Mouse (Mus musculus): ENCODE data around the gene Rab17. TPM values are rescaled to one million over a fixed set of nuclear protein-coding genes. Genes with fewer than 3 reads are reported as not detected.

Gene Rab17
- total and polyA plus RNA-seq, 3 experiments, result not detected

- Histone ChIP-seq H3K9me3 (replicated peaks; ENCODE audit: insufficient read depth, low read length) (no peaks in the 10 kb centered on the region), H3K36me3 (ENCODE audit: control insufficient read depth in 1 of 2, insufficient read depth in 2 of 2, low read length in 2 of 2) (no peaks in the 10 kb centered on the region), H3K79me2 (ENCODE audit: control insufficient read depth, insufficient read depth, low read length, poor library complexity) (no peaks in the 10 kb centered on the region), H3K4me3 (ENCODE audit: control insufficient read depth in 1 of 2, insufficient read depth in 1 of 2, low read depth in 2 of 2, low read length in 2 of 2) (no peak overlapping the region), H3K9ac (ENCODE audit: control insufficient read depth, low read depth, low read length, poor library complexity, severe bottlenecking) (no peak overlapping the region), H3K27ac (ENCODE audit: control insufficient read depth, low read depth, low read length) (no peak overlapping the region), H3K4me1 (ENCODE audit: control insufficient read depth in 1 of 2, insufficient read depth in 2 of 2, low read length in 2 of 2) (no peaks in the 10 kb centered on the region), H3K27me3 (ENCODE audit: control insufficient read depth in 1 of 2, insufficient read depth in 2 of 2, low read length in 2 of 2) (no peaks in the 10 kb centered on the region)
- TF ChIP-seq KAT2A (conservative IDR thresholded peaks at IDR 0.05; ENCODE audit: low read depth, low read length) (no peak), RCOR1 (IDR thresholded peaks at IDR 0.05; ENCODE audit: low read depth, low read length) (no peak), EP300 (IDR thresholded peaks at IDR 0.05; ENCODE audit: low read depth in 1 of 2, low read length in 2 of 2) (no peak), MYC (IDR thresholded peaks at IDR 0.05; ENCODE audit: low read depth, low read length) (no peak), NELFE (IDR thresholded peaks at IDR 0.05; ENCODE audit: low read depth, low read length) (no peak), GABPA (IDR thresholded peaks at IDR 0.05; ENCODE audit: low read depth, low read length) (no peak), USF2 (IDR thresholded peaks at IDR 0.05; ENCODE audit: borderline replicate concordance in 1 of 2, insufficient read depth in 1 of 2, low read depth in 1 of 2, low read length in 2 of 2) (no peak), E2F4 (IDR thresholded peaks at IDR 0.05; ENCODE audit: borderline replicate concordance, low read depth, low read length) (no peak), POLR2AphosphoS5 (IDR thresholded peaks at IDR 0.05; ENCODE audit: borderline replicate concordance, low read depth, low read length) (no peak), ZKSCAN1 (IDR thresholded peaks at IDR 0.05; ENCODE audit: low read depth, low read length) (no peak), UBTF (IDR thresholded peaks at IDR 0.05; ENCODE audit: borderline replicate concordance, insufficient read depth, low read depth, low read length) (no peak), RAD21 (IDR thresholded peaks at IDR 0.05; ENCODE audit: low read depth, low read length) (no peak)
- no peak for DNase-seq (ENCODE audit: low read depth, low spot score)
These were observed 56.2 kb downstream of the Rab17 start for GRCm38 (mm10) chr1:90913231-90913630.

DNA sequence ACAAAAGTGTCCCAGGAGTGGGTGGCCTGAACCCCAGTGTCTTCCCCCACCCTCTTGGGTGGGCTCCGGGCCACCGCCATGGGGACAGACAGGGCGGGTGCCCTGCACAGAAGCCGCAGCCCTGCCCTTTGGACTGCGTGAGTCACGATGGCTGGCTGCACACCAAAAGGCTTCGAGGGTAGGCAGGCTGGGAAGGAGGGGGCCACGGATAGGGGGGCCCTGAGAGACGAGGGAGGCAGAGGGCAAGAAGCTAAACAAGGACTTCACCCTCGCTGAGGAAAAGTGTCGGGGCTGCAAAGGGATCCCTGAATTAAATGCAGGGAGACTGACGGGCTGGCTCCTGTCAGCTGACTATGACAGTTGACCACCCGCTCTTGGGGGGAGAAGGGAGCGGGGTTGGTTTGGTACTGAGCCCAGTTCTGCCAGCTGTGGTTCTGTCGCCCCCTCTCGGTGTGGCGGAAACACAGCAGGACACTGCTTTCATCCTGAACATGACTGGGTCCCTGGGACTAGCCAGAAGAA is 59.8 kb downstream of the Rab17 start:
- Histone ChIP-seq H3K9me3 (replicated peaks; ENCODE audit: insufficient read depth, low read length) (no peaks in the 10 kb centered on the region), H3K36me3 (ENCODE audit: control insufficient read depth in 1 of 2, insufficient read depth in 2 of 2, low read length in 2 of 2) (no peaks in the 10 kb centered on the region), H3K4me3 (ENCODE audit: control insufficient read depth in 1 of 2, insufficient read depth in 1 of 2, low read depth in 2 of 2, low read length in 2 of 2) (no peak overlapping the region), H3K27ac (ENCODE audit: control insufficient read depth, low read depth, low read length) (no peak overlapping the region), H3K27me3 (ENCODE audit: control insufficient read depth in 1 of 2, insufficient read depth in 2 of 2, low read length in 2 of 2) (no peaks in the 10 kb centered on the region), H3K9ac (ENCODE audit: control insufficient read depth, low read depth, low read length, poor library complexity, severe bottlenecking) (no peak overlapping the region), H3K79me2 (ENCODE audit: control insufficient read depth, insufficient read depth, low read length, poor library complexity) (no peaks in the 10 kb centered on the region), H3K4me1 (ENCODE audit: control insufficient read depth in 1 of 2, insufficient read depth in 2 of 2, low read length in 2 of 2) (no peaks in the 10 kb centered on the region)
- TF ChIP-seq NELFE (IDR thresholded peaks at IDR 0.05; ENCODE audit: low read depth, low read length) (no peak), ETS1 (IDR thresholded peaks at IDR 0.05; ENCODE audit: low read depth, low read length) (no peak), KAT2A (conservative IDR thresholded peaks at IDR 0.05; ENCODE audit: low read depth, low read length) (no peak), RAD21 (IDR thresholded peaks at IDR 0.05; ENCODE audit: low read depth, low read length) (no peak), MYC (IDR thresholded peaks at IDR 0.05; ENCODE audit: low read depth, low read length) (no peak), UBTF (IDR thresholded peaks at IDR 0.05; ENCODE audit: borderline replicate concordance, insufficient read depth, low read depth, low read length) (no peak), MXI1 (IDR thresholded peaks at IDR 0.05; ENCODE audit: low read depth, low read length) (no peak), BHLHE40 (IDR thresholded peaks at IDR 0.05; ENCODE audit: borderline replicate concordance, low read depth, low read length) (no peak), ZC3H11A (IDR thresholded peaks at IDR 0.05; ENCODE audit: low read depth, low read length) (no peak), HCFC1 (IDR thresholded peaks at IDR 0.05; ENCODE audit: low read depth, low read length) (no peak), ELF1 (IDR thresholded peaks at IDR 0.05; ENCODE audit: low read depth, low read length) (no peak), GATA1 (IDR thresholded peaks at IDR 0.05; ENCODE audit: low read depth, low read length) (no peak), USF1 (IDR thresholded peaks at IDR 0.05; ENCODE audit: low read depth, low read length) (no peak), MYB (IDR thresholded peaks at IDR 0.05; ENCODE audit: low read depth, low read length) (no peak), CHD2 (IDR thresholded peaks at IDR 0.05; ENCODE audit: low read length) (no peak), GABPA (IDR thresholded peaks at IDR 0.05; ENCODE audit: low read depth, low read length) (no peak), CTCF (IDR thresholded peaks at IDR 0.05 in 2 of 3, conservative IDR thresholded peaks at IDR 0.05 in 1 of 3; ENCODE audit: control insufficient read depth in 1 of 3, insufficient read depth in 1 of 3, low read depth in 2 of 3, low read length in 3 of 3, poor library complexity in 1 of 3, severe bottlenecking in 1 of 3) (no peak)
- no peak for DNase-seq (ENCODE audit: low read depth, low spot score)

All from MEL (cell line).